In the genomic region with DNA sequence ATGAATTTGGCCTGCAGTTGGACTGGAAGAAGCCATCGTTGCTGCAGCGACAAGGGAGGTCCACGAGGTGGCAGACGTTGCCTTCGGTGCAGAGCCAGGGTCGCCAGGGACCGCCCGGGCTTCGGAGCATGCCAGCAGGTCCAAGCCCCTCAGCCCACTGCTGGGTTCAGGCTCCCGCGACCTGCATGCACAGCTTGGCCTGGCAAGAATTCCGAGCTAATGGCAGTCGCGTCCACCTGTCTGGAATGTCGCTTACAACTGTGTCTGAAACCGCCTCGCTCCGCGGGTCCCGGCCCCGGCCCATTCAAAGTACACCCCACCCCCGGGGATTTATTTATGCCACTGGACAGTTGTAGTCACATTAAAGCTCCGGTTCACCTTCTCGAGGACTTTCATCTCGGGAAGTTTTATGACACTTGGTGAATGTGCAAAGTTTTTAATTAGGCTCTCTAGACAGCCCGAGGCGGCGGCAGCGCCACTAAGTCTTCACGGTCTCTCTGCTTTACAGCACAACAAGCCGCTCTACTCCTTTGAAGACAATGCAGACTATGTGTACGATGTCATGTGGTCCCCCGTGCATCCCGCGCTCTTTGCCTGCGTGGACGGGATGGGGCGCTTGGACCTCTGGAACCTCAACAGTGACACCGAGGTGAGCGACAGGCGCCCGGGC, we compare ENCODE assay signal across 8 mouse cellular contexts.
A peak's percentile ranks its signal among the peaks of the same experiment; 100 is the strongest.
DNase-seq lines count a peak whose midpoint lies in the region; ATAC-seq and TF ChIP-seq lines count a peak whose summit lies in the region.

No protein-coding gene starts in this region.

- peak overlapping the region; percentile 55 for H3K9ac ChIP-seq in embryonic facial prominence, embryonic 12.5 days
- H3K9ac ChIP-seq in limb, embryonic 11.5 days (ENCODE audit: low read length) = peak overlapping the region; percentile 32; the same call in 1 of the 2 replicates
- H3K9ac ChIP-seq in midbrain, embryonic 11.5 days (ENCODE audit: low read length) = peak overlapping the region; percentile 53; the same call in 1 of the 2 replicates

- H3K9me3 ChIP-seq in embryonic facial prominence, embryonic 12.5 days = no peaks in the 10 kb centered on the region
- no peaks in the 10 kb centered on the region for H3K9me3 ChIP-seq in limb, embryonic 11.5 days (ENCODE audit: control insufficient read depth, low read length)
- no peaks in the 10 kb centered on the region for H3K9me3 ChIP-seq in midbrain, embryonic 11.5 days (ENCODE audit: control insufficient read depth, low read length)

- H3K27ac ChIP-seq in spleen, adult 2 months (ENCODE audit: insufficient read depth, low read length) = no peak overlapping the region
- 0 out of 2 replicates have a peak overlapping the region, but pooled peaks have one; percentile 46 for H3K27ac ChIP-seq in embryonic facial prominence, embryonic 12.5 days
- no peak overlapping the region for H3K27ac ChIP-seq in kidney, adult 2 months (ENCODE audit: insufficient read depth, low read depth, low read length)
- 0 out of 2 replicates have a peak overlapping the region, but pooled peaks have one; percentile 21 for H3K27ac ChIP-seq in limb, embryonic 11.5 days (replicated peaks; ENCODE audit: low read depth, low read length)
- H3K27ac ChIP-seq in midbrain, embryonic 11.5 days (ENCODE audit: low read depth, low read length) = no peak overlapping the region

- peak; percentile 16; the same call in 1 of the 2 replicates for TF ChIP-seq CTCF in spleen, adult 2 months (IDR thresholded peaks at IDR 0.05; ENCODE audit: extremely low read depth, insufficient read depth, insufficient read length, insufficient replicate concordance)
- TF ChIP-seq CTCF in kidney, adult 2 months (conservative IDR thresholded peaks at IDR 0.05; ENCODE audit: insufficient read depth, insufficient read length, low read depth, low read length) = peak; percentile 87

- peak in 1 of 2 experiments; percentile 17 for DNase-seq in spleen, adult 2 months (ENCODE audit: low read depth in 1 of 2, low spot score in 2 of 2)
- no peak for DNase-seq in spleen, adult 12 weeks (ENCODE audit: low spot score)
- peak; percentile 61 for DNase-seq in heart, adult 8-10 months (ENCODE audit: low spot score)
- peak; percentile 66 for DNase-seq in kidney, adult 2 months
- peak; percentile 93 for DNase-seq in limb, embryonic 11.5 days (ENCODE audit: low spot score)
- peak; percentile 96 for DNase-seq in midbrain, embryonic 11.5 days (ENCODE audit: low spot score, missing footprints)
- peak; percentile 16 to 58 for DNase-seq in spleen, postnatal 10 days (ENCODE audit: low spot score in 2 of 2)

- H3K4me2 ChIP-seq in embryonic facial prominence, embryonic 12.5 days (replicated peaks) = peak overlapping the region; percentile 89
- peak overlapping the region; percentile 69 for H3K4me2 ChIP-seq in limb, embryonic 11.5 days (ENCODE audit: low read depth, severe bottlenecking)
- peak overlapping the region; percentile 89 for H3K4me2 ChIP-seq in midbrain, embryonic 11.5 days

- peak; percentile 94 for ATAC-seq in embryonic facial prominence, embryonic 12.5 days (ENCODE audit: insufficient number of reproducible peaks, insufficient read depth, low FRiP score, low TSS enrichment)
- peak; percentile 95 for ATAC-seq in limb, embryonic 11.5 days (ENCODE audit: insufficient number of reproducible peaks, low FRiP score, low TSS enrichment, low read depth)
- peak; percentile 97 for ATAC-seq in midbrain, embryonic 11.5 days (ENCODE audit: low FRiP score)

- no peaks in the 10 kb centered on the region for H3K4me1 ChIP-seq in spleen, adult 2 months (ENCODE audit: control insufficient read depth, insufficient read depth, insufficient read length)
- H3K4me1 ChIP-seq in embryonic facial prominence, embryonic 12.5 days = no peaks in the 10 kb centered on the region
- no peaks in the 10 kb centered on the region for H3K4me1 ChIP-seq in kidney, adult 2 months (ENCODE audit: control insufficient read depth, insufficient read depth, low read length)
- no peaks in the 10 kb centered on the region; the same call in 1 of the 2 replicates for H3K4me1 ChIP-seq in limb, embryonic 11.5 days (ENCODE audit: control insufficient read depth, insufficient read depth, low read length)
- 0 out of 2 replicates have a peak, but pooled peaks cover 2% of the 10 kb centered on the region for H3K4me1 ChIP-seq in midbrain, embryonic 11.5 days (ENCODE audit: control insufficient read depth, insufficient read depth, low read length)

- no peak for TF ChIP-seq POLR2A in spleen, adult 2 months (IDR thresholded peaks at IDR 0.05; ENCODE audit: low read depth, low read length)
- no peak for TF ChIP-seq POLR2A in kidney, adult 2 months (IDR thresholded peaks at IDR 0.05; ENCODE audit: low read depth, low read length)

- peaks cover 3% of the 10 kb centered on the region; the same call in 1 of the 2 replicates for H3K27me3 ChIP-seq in spleen, adult 2 months (ENCODE audit: control insufficient read depth, insufficient read depth, low read length)
- H3K27me3 ChIP-seq in embryonic facial prominence, embryonic 12.5 days = no peaks in the 10 kb centered on the region
- no peaks in the 10 kb centered on the region for H3K27me3 ChIP-seq in kidney, adult 2 months (replicated peaks; ENCODE audit: control insufficient read depth, insufficient read depth, low read length)
- no peaks in the 10 kb centered on the region for H3K27me3 ChIP-seq in limb, embryonic 11.5 days (ENCODE audit: control insufficient read depth, insufficient read depth, low read length)
- no peaks in the 10 kb centered on the region for H3K27me3 ChIP-seq in midbrain, embryonic 11.5 days (ENCODE audit: control insufficient read depth, insufficient read depth, low read length)

- WGBS in spleen, adult 2 months = 8% methylated on average over 42 of the region's 42 CpGs
- WGBS in embryonic facial prominence, embryonic 12.5 days = 1% methylated on average over 41 of the region's 42 CpGs
- 5% methylated on average over 42 of the region's 42 CpGs for WGBS in kidney, adult 2 months
- 2% methylated on average over 42 of the region's 42 CpGs for WGBS in limb, embryonic 11.5 days
- WGBS in midbrain, embryonic 11.5 days = 2% methylated on average over 42 of the region's 42 CpGs

- H3K36me3 ChIP-seq in spleen, adult 2 months (ENCODE audit: control insufficient read depth, insufficient read depth, low read length) = no peaks in the 10 kb centered on the region
- no peaks in the 10 kb centered on the region for H3K36me3 ChIP-seq in embryonic facial prominence, embryonic 12.5 days
- no peaks in the 10 kb centered on the region for H3K36me3 ChIP-seq in kidney, adult 2 months (ENCODE audit: control insufficient read depth, insufficient read depth, low read length)
- H3K36me3 ChIP-seq in limb, embryonic 11.5 days (ENCODE audit: control insufficient read depth, insufficient read depth, low read length) = no peaks in the 10 kb centered on the region
- no peaks in the 10 kb centered on the region for H3K36me3 ChIP-seq in midbrain, embryonic 11.5 days (ENCODE audit: control insufficient read depth, insufficient read depth, low read length)

- H3K4me3 ChIP-seq in spleen, adult 2 months (ENCODE audit: extremely low read depth, insufficient read depth, insufficient read length) = peak overlapping the region; percentile 47; the same call in 1 of the 2 replicates
- H3K4me3 ChIP-seq in embryonic facial prominence, embryonic 12.5 days = peak overlapping the region; percentile 49
- H3K4me3 ChIP-seq in kidney, adult 2 months (ENCODE audit: insufficient read depth, low read depth, low read length) = peak overlapping the region; percentile 47
- H3K4me3 ChIP-seq in limb, embryonic 11.5 days (ENCODE audit: low read depth, low read length) = peak overlapping the region; percentile 33
- peak overlapping the region; percentile 46 for H3K4me3 ChIP-seq in midbrain, embryonic 11.5 days (ENCODE audit: low read depth, low read length)

Comparison
In these comparisons a context has a peak if more than half of its experiments do, and no peak if none do; other contexts are left out.
1. H3K27ac ChIP-seq: peak in embryonic facial prominence, embryonic 12.5 days (single experiment) and limb, embryonic 11.5 days (single experiment); none in spleen, adult 2 months (single experiment), kidney, adult 2 months (single experiment) and midbrain, embryonic 11.5 days (single experiment).
2. Peak in every context shown above with its lines, with median percentiles within 50 percentile points of each other: H3K4me3 ChIP-seq, ATAC-seq, H3K4me2 ChIP-seq and H3K9ac ChIP-seq.